Mouse (Mus musculus) limb, embryonic 10.5 days (tissue): ENCODE measurements around the gene Ust. TPM values are rescaled to one million over a fixed set of nuclear protein-coding genes. Genes with fewer than 3 reads are reported as not detected.

ENCODE experiments used
- DNase-seq: peaks from one replicate; pipeline ENCODE4 v3.0.0-alpha.2; 2017; ENCODE audit warnings: low spot score
- H3K27ac ChIP-seq: fragments of 300-500 bp; sonication (generic); 2 replicates; pipeline ENCODE4 v1.5.1; 2016; ENCODE audit warnings: mild to moderate bottlenecking
- H3K27me3 ChIP-seq: fragments of 300-500 bp; sonication (generic); 2 replicates; pipeline ENCODE4 v1.6.1; 2016; ENCODE audit warnings: low read depth, mild to moderate bottlenecking; ENCODE audit not compliant: poor library complexity, severe bottlenecking
- H3K36me3 ChIP-seq: fragments of 300-500 bp; sonication (generic); 2 replicates; pipeline ENCODE4 v1.6.1; 2016; ENCODE audit warnings: mild to moderate bottlenecking, moderate library complexity
- H3K4me1 ChIP-seq: fragments of 300-500 bp; sonication (generic); 2 replicates; pipeline ENCODE4 v1.6.1; 2016
- H3K4me3 ChIP-seq: fragments of 300-500 bp; sonication (generic); 2 replicates; pipeline ENCODE4 v1.5.1; 2016; ENCODE audit warnings: mild to moderate bottlenecking, moderate library complexity
- H3K9me3 ChIP-seq: fragments of 300-500 bp; sonication (generic); replicated peaks from 2 replicates; pipeline ENCODE4 v1.6.1; 2016; ENCODE audit warnings: mild to moderate bottlenecking
- WGBS: fragments of 180-500 bp; shearing (Covaris S2); methylation state at CpG from one replicate; pipeline ENCODE4 v1.1.7; 2016; 5-methylcytosine and 5-hydroxymethylcytosine counted together
- polyA plus RNA-seq: library from polyadenylated mRNA; unstranded; fragments of >200 nt; fragmentation: Nextera tagmentation; extraction: Ambion mirVana; gene quantifications from 2 replicates; pipeline ENCODE4 v1.2.1, GENCODE M21; 2016

Gene Ust
- polyA plus RNA-seq, 1 experiment from 2014 or later = 3.5 TPM

DNA sequence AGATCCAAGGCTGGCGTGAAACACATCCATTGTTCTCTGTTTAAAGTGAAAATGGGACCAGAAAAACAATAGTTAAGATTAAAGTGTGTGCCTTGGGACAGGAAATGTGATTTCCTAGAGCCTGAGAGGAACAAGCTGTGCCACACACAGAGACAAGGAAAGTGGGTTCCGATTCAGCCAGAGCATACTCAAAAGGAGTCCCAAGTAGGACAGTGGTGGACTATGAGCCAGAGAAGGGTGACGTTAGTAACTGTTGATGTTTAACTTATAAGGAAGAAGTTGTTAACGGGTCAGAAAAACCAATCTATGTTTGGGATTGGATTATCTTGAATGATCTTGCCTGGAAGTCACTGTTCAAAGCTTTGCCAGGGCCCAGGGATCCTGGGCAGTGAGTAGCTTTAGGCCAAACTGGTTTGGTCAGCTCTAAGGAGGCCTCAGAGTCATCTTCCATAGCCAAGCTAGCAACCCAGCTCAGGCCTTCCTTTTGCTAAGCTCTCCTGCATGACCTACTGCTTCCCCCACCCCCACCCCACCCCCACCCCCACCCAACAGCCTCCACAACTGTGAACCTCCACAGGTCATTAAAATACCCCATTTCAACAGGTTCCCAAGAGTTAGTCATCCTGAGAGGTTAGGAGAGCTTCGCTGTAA is 329.2 kb downstream of the Ust start:
- no peak overlapping the region for H3K4me3 ChIP-seq
- H3K9me3 ChIP-seq = no peaks in the 10 kb centered on the region
- H3K27ac ChIP-seq = no peak overlapping the region
- DNase-seq = no peak
- WGBS = 88% methylated on average over 5 of the region's 5 CpGs
- no peaks in the 10 kb centered on the region for H3K36me3 ChIP-seq
- H3K4me1 ChIP-seq = peaks cover 14% of the 10 kb centered on the region
- no peaks in the 10 kb centered on the region for H3K27me3 ChIP-seq

DNA sequence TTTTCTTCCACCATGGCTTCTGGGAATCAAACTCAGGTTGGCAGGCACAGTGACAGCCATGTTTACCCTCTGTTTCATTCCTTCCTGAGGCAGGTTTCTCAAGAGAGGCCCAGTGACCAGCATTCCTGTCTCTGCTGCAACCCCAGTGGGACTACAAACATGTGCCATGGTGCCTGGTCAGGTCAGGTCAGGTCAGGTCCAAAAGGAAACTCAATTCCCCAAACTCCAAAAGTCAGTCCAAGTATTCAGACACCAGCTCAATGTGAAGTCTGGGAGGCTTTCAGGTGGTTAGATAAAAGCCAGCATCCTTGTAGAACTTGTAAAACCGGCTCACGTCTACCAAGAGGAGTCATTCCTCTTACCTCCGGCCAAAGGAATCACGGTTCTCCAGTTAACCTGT is 333.0 kb downstream of the Ust start:
- peaks cover 21% of the 10 kb centered on the region for H3K4me1 ChIP-seq
- no peak overlapping the region for H3K27ac ChIP-seq
- no peaks in the 10 kb centered on the region for H3K27me3 ChIP-seq
- no peaks in the 10 kb centered on the region for H3K9me3 ChIP-seq
- no peak overlapping the region for H3K4me3 ChIP-seq
- H3K36me3 ChIP-seq = no peaks in the 10 kb centered on the region
- WGBS = 77% methylated on average over 4 of the region's 4 CpGs
- DNase-seq = no peak

DNA sequence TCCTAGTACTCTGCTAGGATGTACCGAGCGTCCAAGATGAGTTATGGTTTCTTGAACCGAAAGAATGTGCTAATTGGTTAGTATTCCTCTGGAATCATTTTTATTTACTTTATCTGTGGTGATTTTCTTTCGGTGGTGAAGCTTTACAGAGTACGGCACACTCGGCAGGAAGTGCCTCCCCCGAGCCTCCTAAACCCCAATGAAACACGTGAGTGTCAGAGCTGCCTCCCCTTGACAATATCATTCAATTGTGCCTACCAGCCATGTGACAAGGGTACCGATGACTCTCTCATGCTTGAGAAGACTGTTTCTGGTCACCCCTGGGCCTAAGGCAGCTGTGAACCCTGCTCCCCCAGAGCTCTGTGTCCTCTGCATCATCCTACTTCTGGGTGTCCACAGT is 333.9 kb downstream of the Ust start:
- no peaks in the 10 kb centered on the region for H3K27me3 ChIP-seq
- no peaks in the 10 kb centered on the region for H3K36me3 ChIP-seq
- WGBS = 78% methylated on average over 9 of the region's 9 CpGs

DNA sequence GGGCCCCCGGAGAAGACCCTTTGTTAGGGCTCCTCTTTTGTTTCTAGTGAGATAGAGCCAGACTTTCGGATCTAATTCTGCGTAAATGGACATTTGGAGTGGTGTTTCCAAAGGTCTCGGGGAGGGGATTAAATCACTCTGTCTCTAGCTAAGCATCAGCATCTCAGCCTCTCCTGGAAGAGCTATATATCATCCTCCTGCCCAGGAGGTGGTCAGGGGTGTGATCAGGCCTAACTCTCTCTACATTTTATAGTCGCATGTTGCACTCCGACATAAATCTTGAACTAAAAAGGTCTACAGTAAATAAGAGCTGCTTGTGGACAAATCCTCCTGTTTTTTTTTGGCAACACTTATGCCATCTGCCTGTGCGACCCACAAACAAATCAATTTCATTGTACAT is 335.5 kb downstream of the Ust start:
- 71% methylated on average over 7 of the region's 7 CpGs for WGBS

More for the DNA sequence above, 333.9 kb downstream of the Ust start:
- DNase-seq = no peak
- H3K9me3 ChIP-seq = no peaks in the 10 kb centered on the region
- no peak overlapping the region for H3K4me3 ChIP-seq
- no peak overlapping the region for H3K27ac ChIP-seq
- peaks cover 21% of the 10 kb centered on the region for H3K4me1 ChIP-seq

DNA sequence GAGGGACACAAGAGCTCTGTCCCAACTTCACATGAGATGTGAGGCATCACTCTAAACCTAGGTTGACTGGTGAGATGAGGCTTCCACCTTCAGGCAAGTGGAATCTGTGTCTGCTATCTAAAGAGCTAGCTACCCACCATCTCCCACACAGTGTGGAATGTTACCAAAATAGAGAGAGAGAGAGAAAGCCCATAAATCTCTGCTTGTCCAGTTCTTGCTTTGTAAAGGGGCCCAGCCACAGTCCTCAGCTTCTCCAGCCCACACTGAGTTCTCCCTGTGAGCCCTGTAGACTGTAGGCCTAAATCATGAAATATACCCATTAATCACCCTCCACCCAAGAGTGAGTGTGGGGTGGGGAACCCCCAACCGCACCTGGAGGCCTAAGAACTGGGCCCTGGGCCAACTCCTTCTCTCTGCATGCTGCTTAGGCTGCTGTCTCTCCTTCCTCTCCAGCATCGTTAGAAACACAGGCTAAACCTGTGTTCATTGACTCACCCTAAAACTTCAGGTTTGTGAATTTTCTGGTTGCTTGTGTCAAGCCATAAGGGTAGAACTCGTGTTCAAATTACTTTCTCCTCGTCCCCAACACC is 336.9 kb downstream of the Ust start:
- H3K9me3 ChIP-seq = no peaks in the 10 kb centered on the region
- H3K36me3 ChIP-seq = no peaks in the 10 kb centered on the region
- DNase-seq = no peak
- no peak overlapping the region for H3K4me3 ChIP-seq
- WGBS = 88% methylated on average over 4 of the region's 4 CpGs
- no peak overlapping the region for H3K27ac ChIP-seq
- peaks cover 21% of the 10 kb centered on the region for H3K4me1 ChIP-seq
- no peaks in the 10 kb centered on the region for H3K27me3 ChIP-seq

More for the DNA sequence above, 335.5 kb downstream of the Ust start:
- no peak overlapping the region for H3K27ac ChIP-seq
- H3K27me3 ChIP-seq = no peaks in the 10 kb centered on the region
- peaks cover 21% of the 10 kb centered on the region for H3K4me1 ChIP-seq
- no peaks in the 10 kb centered on the region for H3K9me3 ChIP-seq
- DNase-seq = no peak
- H3K36me3 ChIP-seq = no peaks in the 10 kb centered on the region
- H3K4me3 ChIP-seq = no peak overlapping the region

DNA sequence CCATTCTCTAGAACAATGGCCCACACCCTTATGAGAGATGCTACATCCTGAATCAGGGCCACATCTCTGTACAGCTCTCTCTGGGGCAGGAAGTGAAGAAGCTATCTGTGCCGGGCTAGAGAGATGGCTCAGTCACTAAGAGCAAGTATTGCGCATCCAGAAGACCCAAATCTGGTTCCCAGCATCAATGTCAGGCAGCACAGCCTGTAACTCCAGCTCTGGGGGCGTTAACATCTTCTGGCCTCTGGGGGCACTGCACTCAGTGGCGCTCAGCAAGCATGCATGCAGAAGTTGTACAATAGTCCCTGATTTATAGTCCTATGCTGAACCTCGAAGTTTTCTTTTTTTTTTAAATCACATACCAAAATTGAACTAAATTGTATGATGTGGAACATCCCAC is 341.0 kb downstream of the Ust start:
- H3K36me3 ChIP-seq = no peaks in the 10 kb centered on the region
- no peaks in the 10 kb centered on the region for H3K27me3 ChIP-seq
- no peak for DNase-seq
- WGBS = 82% methylated on average over 5 of the region's 5 CpGs
- H3K4me1 ChIP-seq = peaks cover 11% of the 10 kb centered on the region; the same call in 1 of the 2 replicates
- H3K4me3 ChIP-seq = no peak overlapping the region
- H3K27ac ChIP-seq = no peak overlapping the region
- H3K9me3 ChIP-seq = no peaks in the 10 kb centered on the region

DNA sequence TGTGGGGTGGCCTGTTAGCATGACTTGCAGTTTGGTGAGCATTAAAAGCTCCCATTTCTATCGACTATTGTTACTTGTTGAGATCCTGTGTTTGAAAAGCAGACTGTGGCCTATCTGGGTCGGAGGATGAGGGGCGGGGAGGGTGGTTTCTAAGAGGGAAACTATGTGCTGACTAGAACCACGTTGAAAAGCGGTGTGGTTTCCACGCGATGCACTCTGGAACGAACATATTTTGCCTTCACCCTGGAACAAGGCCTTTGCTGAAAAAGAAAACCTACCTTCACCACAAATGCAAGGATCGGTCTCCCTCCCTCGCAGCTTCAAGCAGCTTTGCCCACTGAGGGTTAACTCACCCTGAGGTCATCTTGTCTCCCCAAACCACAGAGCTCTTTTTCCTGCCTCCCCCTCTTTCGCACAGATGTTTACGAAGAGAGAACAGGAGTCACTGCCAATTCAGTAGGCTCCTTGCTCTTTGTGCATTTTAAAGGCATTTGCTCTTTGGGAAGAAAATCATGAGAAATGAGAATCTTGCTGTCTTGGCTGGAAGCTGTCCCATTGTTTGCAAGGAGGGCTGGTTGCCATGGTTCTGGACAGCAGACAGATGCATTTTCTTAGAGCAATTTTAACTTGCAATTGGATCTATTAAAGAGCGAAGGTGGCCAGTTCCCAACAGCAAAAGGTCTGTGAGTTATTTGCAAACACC is 342.1 kb downstream of the Ust start:
- peaks cover 8% of the 10 kb centered on the region; the same call in 1 of the 2 replicates for H3K4me1 ChIP-seq
- H3K36me3 ChIP-seq = no peaks in the 10 kb centered on the region
- H3K27ac ChIP-seq = no peak overlapping the region
- no peaks in the 10 kb centered on the region for H3K27me3 ChIP-seq
- WGBS = 81% methylated on average over 13 of the region's 13 CpGs
- no peaks in the 10 kb centered on the region for H3K9me3 ChIP-seq
- H3K4me3 ChIP-seq = no peak overlapping the region
- no peak for DNase-seq

DNA sequence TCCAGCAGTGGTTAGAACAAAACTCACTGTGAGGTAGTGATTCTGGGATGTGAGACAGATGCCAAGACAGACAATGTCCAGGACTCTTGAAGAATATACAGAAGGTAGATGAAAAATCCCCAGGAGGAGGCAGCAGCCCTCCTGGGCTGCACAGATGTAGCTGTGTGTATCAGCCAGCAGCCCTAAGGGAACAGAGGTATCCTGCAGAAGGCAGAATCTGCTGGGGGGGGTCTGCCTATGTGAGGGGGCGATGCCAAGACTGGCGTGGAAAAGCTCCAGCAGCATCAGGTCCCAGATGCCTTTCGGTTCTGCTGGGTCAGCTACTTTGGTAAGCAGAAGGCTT is 342.6 kb downstream of the Ust start:
- peaks cover 4% of the 10 kb centered on the region; the same call in 1 of the 2 replicates for H3K4me1 ChIP-seq
- H3K27ac ChIP-seq = no peak overlapping the region
- no peaks in the 10 kb centered on the region for H3K27me3 ChIP-seq
- DNase-seq = no peak
- no peak overlapping the region for H3K4me3 ChIP-seq
- WGBS = 93% methylated on average over 3 of the region's 3 CpGs
- H3K36me3 ChIP-seq = no peaks in the 10 kb centered on the region
- no peaks in the 10 kb centered on the region for H3K9me3 ChIP-seq

DNA sequence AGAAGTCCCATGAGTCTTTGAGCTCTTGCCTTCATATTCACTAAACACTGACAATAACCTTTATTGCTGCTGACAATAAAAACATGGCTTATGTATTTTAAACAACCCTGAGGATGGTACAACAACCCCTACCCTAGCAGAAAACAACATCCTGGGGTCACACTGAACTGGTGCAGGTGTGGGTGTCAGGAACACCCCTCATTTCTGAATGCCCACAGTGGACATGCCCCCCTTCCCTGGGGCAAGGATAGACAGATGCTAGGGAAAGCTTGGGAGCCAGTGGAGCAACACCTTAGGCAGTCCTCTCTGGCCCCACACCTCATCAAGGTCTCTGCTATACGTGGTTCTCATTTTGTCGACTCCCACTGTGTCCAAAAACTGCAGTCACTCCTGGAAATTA is 343.9 kb downstream of the Ust start:
- Histone ChIP-seq H3K27ac (no peak overlapping the region), H3K27me3 (no peaks in the 10 kb centered on the region), H3K9me3 (no peaks in the 10 kb centered on the region), H3K4me3 (no peak overlapping the region), H3K36me3 (no peaks in the 10 kb centered on the region), H3K4me1 (peaks cover 4% of the 10 kb centered on the region; the same call in 1 of the 2 replicates)
- no peak for DNase-seq
- 87% methylated on average over 2 of the region's 2 CpGs for WGBS

DNA sequence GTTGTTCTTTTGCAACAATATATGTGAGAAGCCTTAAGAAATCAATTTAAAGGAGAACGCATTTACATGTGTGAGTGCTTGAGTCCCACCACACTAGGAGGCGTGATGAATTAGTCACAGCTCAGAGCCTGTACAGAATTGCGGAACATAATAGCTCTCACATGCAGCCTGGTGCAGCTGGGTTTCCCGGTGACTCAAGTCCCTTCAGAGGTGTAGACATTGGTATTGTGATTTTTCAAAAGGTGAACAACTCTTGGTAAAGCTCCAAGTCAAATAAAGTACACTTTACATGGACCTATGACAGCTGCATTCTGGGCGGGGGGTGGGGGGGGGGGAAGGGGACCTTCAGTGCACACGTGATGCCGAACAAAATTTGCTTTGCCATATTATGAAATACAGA is 344.4 kb downstream of the Ust start:
- WGBS = 87% methylated on average over 7 of the region's 7 CpGs
- no peak overlapping the region for H3K4me3 ChIP-seq
- no peak for DNase-seq
- no peaks in the 10 kb centered on the region for H3K9me3 ChIP-seq
- H3K27me3 ChIP-seq = no peaks in the 10 kb centered on the region
- peaks cover 4% of the 10 kb centered on the region; the same call in 1 of the 2 replicates for H3K4me1 ChIP-seq
- H3K36me3 ChIP-seq = no peaks in the 10 kb centered on the region
- H3K27ac ChIP-seq = no peak overlapping the region

DNA sequence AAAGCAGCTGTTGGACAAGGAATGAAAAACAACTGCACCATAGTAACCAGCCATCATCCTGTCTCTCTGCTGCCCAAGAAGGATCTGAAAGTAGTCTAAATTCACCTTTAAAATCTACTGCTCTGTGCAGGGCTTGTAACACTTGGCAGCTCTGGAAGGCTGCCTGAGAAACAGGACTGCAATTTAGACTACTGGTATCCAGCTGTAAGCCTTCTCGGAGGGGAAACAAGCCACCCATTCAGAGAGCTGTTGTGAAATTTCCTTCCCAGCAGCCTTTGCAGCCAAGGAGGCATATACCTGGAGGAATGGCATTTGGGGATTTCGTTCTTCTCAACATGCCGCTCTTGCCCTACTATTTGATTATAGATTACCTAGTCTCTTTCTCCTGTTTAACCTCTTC is 345.6 kb downstream of the Ust start:
- H3K36me3 ChIP-seq = no peaks in the 10 kb centered on the region
- 85% methylated on average over 3 of the region's 3 CpGs for WGBS
- no peaks in the 10 kb centered on the region for H3K27me3 ChIP-seq
- peaks cover 4% of the 10 kb centered on the region; the same call in 1 of the 2 replicates for H3K4me1 ChIP-seq
- peaks cover 2% of the 10 kb centered on the region; the same call in 1 of the 2 replicates for H3K9me3 ChIP-seq
- no peak overlapping the region for H3K27ac ChIP-seq
- peak; percentile 19 for DNase-seq
- H3K4me3 ChIP-seq = no peak overlapping the region

DNA sequence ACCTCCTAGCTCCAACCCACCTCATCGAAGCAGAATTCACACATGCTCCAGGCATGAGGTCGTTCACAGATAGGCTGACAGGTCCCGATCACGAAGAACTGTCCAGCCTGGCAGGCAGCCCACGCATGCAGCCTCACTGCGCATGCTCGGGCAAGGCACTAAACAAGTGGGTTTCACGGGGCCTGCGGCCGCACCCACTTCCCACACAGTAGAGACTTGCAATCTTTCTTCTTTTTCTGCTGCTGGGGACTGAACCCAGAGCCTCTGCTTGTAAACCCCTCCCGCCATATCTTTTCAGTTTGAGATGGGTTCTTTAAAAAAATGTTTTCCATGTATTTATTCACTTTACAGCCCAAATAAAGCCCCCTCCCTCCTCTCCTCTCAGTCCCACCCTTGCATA is 347.1 kb downstream of the Ust start:
- no peak overlapping the region for H3K4me3 ChIP-seq
- DNase-seq = no peak
- peaks cover 4% of the 10 kb centered on the region; the same call in 1 of the 2 replicates for H3K4me1 ChIP-seq
- 93% methylated on average over 11 of the region's 11 CpGs for WGBS
- H3K36me3 ChIP-seq = no peaks in the 10 kb centered on the region
- H3K27ac ChIP-seq = no peak overlapping the region
- H3K9me3 ChIP-seq = peaks cover 2% of the 10 kb centered on the region; the same call in 1 of the 2 replicates
- no peaks in the 10 kb centered on the region for H3K27me3 ChIP-seq
